Mouse (Mus musculus) granulocyte monocyte progenitor cell, adult 5-6 weeks (primary cell): ENCODE measurements around the gene Hpdl. TPM values are rescaled to one million over a fixed set of nuclear protein-coding genes. Genes with fewer than 3 reads are reported as not detected.
A peak's percentile ranks its signal among the peaks of the same experiment; 100 is the strongest.

Experiments
- ATAC-seq: replicated peaks from 2 replicates; pipeline ENCODE4 v1.8.0; 2016; ENCODE audit warnings: mild to moderate bottlenecking, moderate TSS enrichment, inconsistent platforms; ENCODE audit not compliant: poor library complexity, severe bottlenecking
- total RNA-seq, 2 experiments: library from RNA; stranded (forward) in 1 of 2; stranded (reverse) in 1 of 2; fragments of 200-712, 200-1000 nt in 1 of 2; fragments of >200 nt in 1 of 2; fragmentation: Nextera tagmentation in 1 of 2; gene quantifications; 2 replicates each; pipeline ENCODE4 v1.2.3; 2014 to 2017

Gene Hpdl
- total RNA-seq, 2 experiments from 2014 or later: 0.62 TPM; not detected in 1

GRCm38 (mm10) chr4:116807197-116808129, 14.0 kb downstream of the Hpdl start, which contains the start of the genes Toe1 and Mutyh:
Gene Toe1 (minus strand): TSS chr4:116807640.
Gene Mutyh (plus strand): TSS chr4:116807723.
- ATAC-seq: peak; percentile 97

GRCm38 (mm10) chr4:116799901-116800300, 21.6 kb downstream of the Hpdl start:
- ATAC-seq: peak; percentile 90

- no peak for ATAC-seq
Observed at GRCm38 (mm10) chr4:116796442-116797110, 24.9 kb downstream of the Hpdl start.

- no peak for ATAC-seq
Observed at GRCm38 (mm10) chr4:116794273-116794672, 27.2 kb downstream of the Hpdl start.

DNA sequence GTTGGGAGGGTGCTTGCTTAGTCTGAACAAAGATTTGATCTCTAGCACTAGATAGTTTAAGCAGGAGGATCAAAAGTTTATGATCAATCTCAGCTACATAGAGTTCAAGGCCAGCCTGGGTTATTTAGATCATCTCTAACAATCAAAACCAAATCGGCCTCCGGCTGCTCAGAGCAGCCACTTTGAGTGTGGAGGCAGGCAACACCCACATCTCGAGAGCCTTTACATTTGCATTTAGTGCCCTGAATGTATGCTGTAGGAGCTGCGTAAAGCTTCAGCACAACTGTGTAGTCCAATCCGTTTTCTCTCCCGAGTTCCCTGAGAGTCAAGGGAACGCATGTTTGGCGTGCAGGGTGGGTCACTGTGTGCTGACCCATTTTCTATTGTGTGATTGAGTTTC, 29.1 kb downstream of the Hpdl start:
- ATAC-seq: no peak

- ATAC-seq: peak; percentile 64
Observed at GRCm38 (mm10) chr4:116788956-116789355, 32.6 kb downstream of the Hpdl start.

DNA sequence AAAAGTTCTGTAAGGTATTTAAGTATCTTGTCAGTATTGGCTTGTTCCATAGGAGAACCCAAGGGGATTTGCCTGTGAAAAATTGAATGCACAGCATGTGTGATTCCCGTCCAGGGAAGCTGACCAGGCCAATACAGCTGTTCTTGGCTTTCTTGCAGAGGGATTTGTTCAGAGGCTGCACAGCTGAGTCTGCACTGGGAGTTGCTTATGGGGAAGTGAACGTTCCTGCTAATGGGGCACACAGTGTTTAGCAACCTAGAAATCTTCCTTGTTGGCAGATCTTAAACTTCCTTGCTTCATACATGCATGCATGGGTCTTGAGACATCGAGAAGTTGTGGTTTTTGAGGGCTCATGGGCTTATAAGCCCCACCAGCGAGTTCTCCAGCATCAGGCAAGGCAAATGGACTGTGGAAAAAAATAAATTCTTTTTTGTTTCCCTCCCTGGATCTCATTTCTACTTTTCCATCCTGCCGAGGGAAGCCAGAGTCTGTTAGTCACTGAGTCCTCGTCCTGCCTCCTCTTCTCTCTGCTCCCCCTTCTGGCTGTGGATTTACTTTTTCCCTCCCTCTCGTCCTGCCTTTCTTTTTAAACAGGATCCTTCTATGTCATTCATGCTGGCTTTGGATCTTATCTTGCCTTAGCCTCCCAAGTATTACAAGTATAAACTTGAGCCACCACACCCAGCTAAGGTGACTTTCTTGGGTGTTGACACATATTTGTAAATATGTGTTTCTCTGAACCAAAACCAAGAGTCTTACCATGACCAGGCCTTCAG, 33.3 kb downstream of the Hpdl start:
- peak; percentile 99 for ATAC-seq

DNA sequence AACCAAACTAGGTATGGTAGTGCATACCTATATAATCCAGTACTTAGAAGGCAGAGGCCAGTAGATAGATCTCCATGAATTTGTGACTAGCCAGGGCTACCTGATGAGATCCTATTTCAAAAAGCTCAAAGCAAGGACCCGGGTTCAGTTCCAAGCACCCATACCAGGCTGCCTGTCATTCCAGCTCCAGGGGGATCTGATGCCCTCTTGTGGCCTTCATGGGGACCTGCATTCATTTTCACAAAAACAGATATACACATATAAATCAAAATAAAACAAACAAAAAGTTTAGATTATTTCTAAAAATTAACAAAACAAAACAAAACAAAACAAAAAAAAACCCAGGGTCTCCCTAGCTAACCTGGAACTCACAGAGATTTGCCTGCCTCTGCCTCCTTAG, 34.9 kb downstream of the Hpdl start:
- no peak for ATAC-seq

GRCm38 (mm10) chr4:116782171-116782570, 39.3 kb downstream of the Hpdl start:
- no peak for ATAC-seq

GRCm38 (mm10) chr4:116781366-116781765, 40.1 kb downstream of the Hpdl start:
- ATAC-seq: peak; percentile 53

DNA sequence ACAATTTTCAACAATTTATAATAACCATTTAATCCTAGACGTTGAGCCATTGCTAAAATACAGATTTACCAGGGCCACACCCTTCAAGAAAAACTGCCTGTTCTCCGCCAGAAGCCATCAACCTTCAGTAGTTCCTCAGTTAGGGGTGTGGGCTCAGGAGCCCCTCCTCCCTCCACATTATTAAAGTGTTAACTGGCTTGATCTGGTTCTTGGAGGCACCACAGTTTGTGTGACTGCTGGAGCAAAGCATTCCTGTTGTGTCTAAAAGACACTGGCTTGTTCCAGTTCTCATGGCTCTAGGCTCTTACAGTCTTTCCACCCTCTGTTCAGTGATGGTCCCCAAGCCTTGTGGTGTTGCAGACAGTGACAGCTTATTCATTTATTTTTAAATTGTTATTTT, 41.0 kb downstream of the Hpdl start:
- ATAC-seq: no peak

DNA sequence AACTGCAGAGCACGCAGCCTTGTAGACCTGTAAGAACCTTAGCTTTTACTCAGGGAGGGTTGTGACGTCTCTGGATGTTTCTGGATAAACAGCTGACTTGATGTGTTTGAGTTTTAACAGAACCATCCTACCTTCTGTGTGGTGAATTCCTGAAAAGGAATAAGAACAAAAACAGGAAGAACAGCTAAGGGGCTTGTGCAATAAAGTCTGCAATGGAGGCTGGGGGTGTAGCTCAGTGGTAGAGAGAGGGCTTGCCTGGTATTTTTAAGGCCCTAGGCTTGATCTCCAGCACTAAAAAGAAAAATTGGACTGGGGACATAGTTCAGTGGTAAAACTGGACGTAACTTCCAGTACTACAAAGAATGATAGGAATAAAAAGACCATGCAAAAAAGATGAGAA, 44.4 kb downstream of the Hpdl start:
- peak; percentile 85 for ATAC-seq

DNA sequence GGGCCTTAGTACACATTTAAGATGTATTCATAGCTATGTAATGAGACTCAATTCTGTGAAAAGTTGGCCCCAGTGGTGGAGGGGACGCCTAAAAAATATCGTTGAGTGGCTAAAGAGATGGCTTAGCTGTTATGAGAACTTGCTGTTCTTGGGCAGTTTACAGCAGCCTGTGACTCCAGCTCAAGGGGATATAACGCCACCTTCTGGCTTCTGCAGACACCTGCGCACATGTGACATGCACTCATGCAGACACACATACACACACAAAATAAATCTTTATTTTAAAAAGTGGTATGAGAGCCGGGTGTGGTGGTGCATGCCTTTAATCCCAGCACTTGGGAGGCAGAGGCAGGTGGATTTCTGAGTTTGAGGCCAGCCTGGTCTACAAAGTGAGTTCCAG, 45.1 kb downstream of the Hpdl start:
- no peak for ATAC-seq

Other genes with a start within 250 kb of the Hpdl start
- gene Ccdc17, start 225.1 kb downstream of the Hpdl start, total RNA-seq (2014; fragmentation: Nextera tagmentation): 11.4 TPM in 1 of 2 replicates, not detected in the other
- 0.26 and 0.43 TPM in 2 replicates for gene Ccdc17, start 225.1 kb downstream of the Hpdl start, total RNA-seq (2017)
- gene Nasp, start 193.8 kb downstream of the Hpdl start, total RNA-seq (2014; fragmentation: Nextera tagmentation): 190 and 192 TPM in 2 replicates
- 397 and 446 TPM in 2 replicates for gene Nasp, start 193.8 kb downstream of the Hpdl start, total RNA-seq (2017)
- 398 and 454 TPM in 2 replicates for gene Akr1a1, start 170.0 kb downstream of the Hpdl start, total RNA-seq (2014; fragmentation: Nextera tagmentation)
- 580 and 694 TPM in 2 replicates for gene Akr1a1, start 170.0 kb downstream of the Hpdl start, total RNA-seq (2017)
- gene Prdx1, start 136.2 kb downstream of the Hpdl start, total RNA-seq (2014; fragmentation: Nextera tagmentation): 255 and 303 TPM in 2 replicates
- 264 and 283 TPM in 2 replicates for gene Prdx1, start 136.2 kb downstream of the Hpdl start, total RNA-seq (2017)
- gene Mmachc, start 113.3 kb downstream of the Hpdl start, total RNA-seq (2014; fragmentation: Nextera tagmentation): 31.0 and 32.4 TPM in 2 replicates
- 19.2 and 27.0 TPM in 2 replicates for gene Mmachc, start 113.3 kb downstream of the Hpdl start, total RNA-seq (2017)
- gene Ccdc163, start 113.2 kb downstream of the Hpdl start, total RNA-seq (2014; fragmentation: Nextera tagmentation): 47.8 and 66.8 TPM in 2 replicates
- 13.6 and 18.8 TPM in 2 replicates for gene Ccdc163, start 113.2 kb downstream of the Hpdl start, total RNA-seq (2017)
- gene Tesk2, start 100.8 kb downstream of the Hpdl start, total RNA-seq (2014; fragmentation: Nextera tagmentation): 7.3 and 9.3 TPM in 2 replicates
- 7.3 and 11.1 TPM in 2 replicates for gene Tesk2, start 100.8 kb downstream of the Hpdl start, total RNA-seq (2017)
- 23.3 and 24.4 TPM in 2 replicates for gene Toe1, start 14.1 kb downstream of the Hpdl start, total RNA-seq (2014; fragmentation: Nextera tagmentation)
- 39.7 and 58.6 TPM in 2 replicates for gene Toe1, start 14.1 kb downstream of the Hpdl start, total RNA-seq (2017)
- 13.0 and 17.2 TPM in 2 replicates for gene Mutyh, start 14.0 kb downstream of the Hpdl start, total RNA-seq (2014; fragmentation: Nextera tagmentation)
- gene Mutyh, start 14.0 kb downstream of the Hpdl start, total RNA-seq (2017): 4.5 and 5.8 TPM in 2 replicates
- gene Zswim5, start 55.7 kb upstream of the Hpdl start, total RNA-seq (2014; fragmentation: Nextera tagmentation): 0.85 TPM in 1 of 2 replicates, not detected in the other
- gene Zswim5, start 55.7 kb upstream of the Hpdl start, total RNA-seq (2017): 0.17 TPM in 1 of 2 replicates, not detected in the other
- 47.7 and 89.1 TPM in 2 replicates for gene Urod, start 172.7 kb upstream of the Hpdl start, total RNA-seq (2014; fragmentation: Nextera tagmentation)
- 40.2 and 57.8 TPM in 2 replicates for gene Urod, start 172.7 kb upstream of the Hpdl start, total RNA-seq (2017)
- gene Hectd3, start 173.6 kb upstream of the Hpdl start, total RNA-seq (2014; fragmentation: Nextera tagmentation): 8.5 and 9.2 TPM in 2 replicates
- 14.7 and 15.3 TPM in 2 replicates for gene Hectd3, start 173.6 kb upstream of the Hpdl start, total RNA-seq (2017)
- gene Eif2b3, start 197.7 kb upstream of the Hpdl start, total RNA-seq (2014; fragmentation: Nextera tagmentation): 13.1 and 31.2 TPM in 2 replicates
- gene Eif2b3, start 197.7 kb upstream of the Hpdl start, total RNA-seq (2017): 39.7 and 41.3 TPM in 2 replicates